35 mouse cellular contexts compared by ENCODE assay signal in genomic region chr5:73558756-73559155, GRCm38 (mm10).
"Had no signal": no experiment of that assay in that cellular context is flagged by ENCODE, and none has a peak within 500 bp of the region (broad histone marks: within the 10 kb centered on the region; RNA-seq: fewer than 3 reads in every experiment).

No protein-coding gene starts in this region.

- H3K4me1 ChIP-seq: heart, embryonic 10.5 days; heart, embryonic 12.5 days; heart, embryonic 13.5 days; heart, embryonic 15.5 days; intestine, embryonic 15.5 days; kidney, embryonic 15.5 days had no signal

- DNase-seq: heart, postnatal 10 days; heart, postnatal 14 days; heart, postnatal 36 days; heart, postnatal 4 days; kidney, adult 11 months; kidney, adult 18-20 months; kidney, adult 2 months; kidney, adult 8-10 months; kidney, adult 9 months; kidney, postnatal 10 days; kidney, postnatal 14 days; kidney, postnatal 25 days; kidney, postnatal 36 days; kidney, postnatal 4 days; layer of hippocampus, adult 9-11 months; layer of hippocampus, postnatal 36 days had no signal

- ATAC-seq: hindbrain, embryonic 16.5 days; hindbrain, postnatal 0 days; inflammation-experienced regulatory T-cells, adult 6 months; intestine, embryonic 15.5 days; intestine, embryonic 16.5 days; intestine, postnatal 0 days had no signal

- H3K4me3 ChIP-seq: heart, embryonic 10.5 days; heart, embryonic 12.5 days; heart, embryonic 13.5 days; heart, embryonic 15.5 days; hindbrain, embryonic 10.5 days; hindbrain, embryonic 12.5 days; hindbrain, embryonic 13.5 days; hindbrain, embryonic 15.5 days; intestine, embryonic 15.5 days; kidney, embryonic 15.5 days; layer of hippocampus, adult 2 months had no signal

- H3K27me3 ChIP-seq: heart, embryonic 12.5 days; heart, embryonic 13.5 days; heart, embryonic 15.5 days; hindbrain, embryonic 12.5 days; hindbrain, embryonic 13.5 days; hindbrain, embryonic 15.5 days; intestine, embryonic 15.5 days; kidney, embryonic 15.5 days had no signal

- H3K27ac ChIP-seq: heart, embryonic 10.5 days; heart, embryonic 13.5 days; heart, embryonic 15.5 days; hindbrain, embryonic 10.5 days; hindbrain, embryonic 12.5 days; hindbrain, embryonic 13.5 days; hindbrain, embryonic 14.5 days; hindbrain, embryonic 15.5 days; hindbrain, postnatal 0 days; intestine, embryonic 15.5 days; kidney, embryonic 15.5 days; kidney, postnatal 0 days had no signal

- H3K9me3 ChIP-seq: heart, embryonic 10.5 days; heart, embryonic 12.5 days; heart, embryonic 13.5 days; heart, embryonic 15.5 days; hindbrain, embryonic 10.5 days; hindbrain, embryonic 12.5 days; hindbrain, embryonic 13.5 days; hindbrain, embryonic 15.5 days; intestine, embryonic 15.5 days; kidney, embryonic 15.5 days had no signal

- H3K4me2 ChIP-seq: heart, embryonic 11.5 days; heart, embryonic 12.5 days; heart, embryonic 13.5 days; heart, embryonic 15.5 days; hindbrain, embryonic 12.5 days; hindbrain, embryonic 13.5 days; hindbrain, embryonic 14.5 days; hindbrain, embryonic 15.5 days; intestine, embryonic 15.5 days; kidney, embryonic 15.5 days had no signal

- H3K9ac ChIP-seq: heart, embryonic 12.5 days; heart, embryonic 13.5 days; heart, embryonic 15.5 days; hindbrain, embryonic 12.5 days; hindbrain, embryonic 13.5 days; hindbrain, embryonic 14.5 days; hindbrain, embryonic 15.5 days; intestine, embryonic 15.5 days; kidney, embryonic 15.5 days had no signal
